Mouse (Mus musculus) thymus, adult 2 months (tissue): ENCODE measurements around the gene Taf3.

Experiments used
- CTCF ChIP-seq: fragments of 200-500 bp; IDR thresholded peaks from 2 replicates; pipeline ENCODE4 v1.5.1; 2012; ENCODE audit warnings: mild to moderate bottlenecking, control low read depth, low read length, moderate library complexity, borderline replicate concordance; ENCODE audit not compliant: control insufficient read depth, poor library complexity, insufficient read depth; ENCODE audit errors: extremely low read depth
- POLR2A ChIP-seq: fragments of 200-500 bp; IDR thresholded peaks from 2 replicates; pipeline ENCODE4 v1.6.1; 2012; ENCODE audit warnings: mild to moderate bottlenecking, low read length, control low read depth, moderate library complexity; ENCODE audit not compliant: control insufficient read depth, poor library complexity, insufficient read depth; ENCODE audit errors: extremely low read depth

GRCm38 (mm10) chr2:10014951-10015635 is 33.3 kb downstream of the Taf3 start:
- 0 out of 2 replicates have a peak, but pooled peaks have one; percentile 2 for TF ChIP-seq CTCF
- no peak for TF ChIP-seq POLR2A
